Mouse (Mus musculus) lung, postnatal 10 days (tissue): ENCODE measurements around the gene Runx2.

ENCODE experiments used
- DNase-seq: peaks from one replicate; pipeline ENCODE4 v3.0.0; 2021

Runx2 gene

GRCm38 (mm10) chr17:44613716-44614715 is 200.6 kb downstream of the Runx2 start:
- peak; percentile 60 for DNase-seq

GRCm38 (mm10) chr17:44612641-44613040 is 202.0 kb downstream of the Runx2 start:
- DNase-seq: no peak

DNA sequence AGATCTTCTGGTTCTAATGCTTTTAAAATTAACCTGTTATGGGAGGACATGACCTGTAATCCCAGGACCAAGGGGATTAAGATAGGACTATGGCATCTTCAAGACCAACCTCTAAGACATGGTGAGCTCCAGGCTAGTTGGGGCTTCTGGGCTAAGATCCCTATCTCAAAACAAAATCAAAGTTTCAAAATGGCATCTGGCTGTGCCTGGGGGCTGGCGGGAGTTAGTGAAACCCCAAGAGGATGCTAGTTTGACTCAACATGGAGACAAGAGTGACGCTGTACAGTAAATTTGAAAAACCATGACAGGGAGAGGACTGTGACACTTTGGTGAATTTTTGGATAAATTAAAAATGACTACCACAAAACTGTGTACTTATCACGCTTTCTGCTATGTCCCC is 202.6 kb downstream of the Runx2 start:
- DNase-seq: no peak

DNA sequence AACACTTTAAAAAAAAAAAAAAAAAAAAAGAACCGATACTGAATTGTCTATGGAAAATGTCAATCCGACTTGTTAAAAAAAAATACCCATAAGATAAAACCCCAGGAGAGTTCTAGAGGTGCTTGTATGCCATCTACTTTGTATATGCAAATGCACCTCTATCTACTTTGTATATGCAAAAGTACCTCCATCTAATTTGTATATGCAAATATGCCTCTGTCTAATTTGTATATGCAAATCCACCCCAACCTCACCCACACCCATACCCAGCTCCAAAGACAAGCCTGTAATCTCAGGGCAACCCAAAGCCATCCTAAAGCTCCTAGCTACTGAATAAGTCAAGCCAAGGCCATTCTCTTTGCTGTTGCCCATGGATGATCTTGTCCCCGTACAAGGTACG is 203.1 kb downstream of the Runx2 start:
- no peak for DNase-seq

DNA sequence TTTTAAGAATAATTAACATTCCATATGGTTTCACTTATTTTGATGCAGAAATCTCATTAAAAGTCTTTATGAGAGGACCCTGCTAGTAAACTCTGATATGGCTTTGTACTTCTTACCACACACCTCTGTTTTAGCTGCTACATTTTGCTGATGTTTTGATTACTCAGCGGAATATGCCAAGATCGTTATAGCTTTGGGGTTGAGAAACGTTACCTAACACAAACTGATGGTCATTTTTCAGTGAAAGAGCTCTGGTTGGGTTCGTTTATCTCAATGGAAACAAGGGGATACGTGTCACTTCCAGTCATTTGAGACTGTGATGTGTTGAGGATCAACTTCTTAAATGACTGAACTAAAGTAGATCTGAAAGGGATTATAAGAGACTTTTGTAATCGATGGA is 203.8 kb downstream of the Runx2 start:
- no peak for DNase-seq

GRCm38 (mm10) chr17:44609897-44610641 is 204.5 kb downstream of the Runx2 start:
- no peak for DNase-seq

GRCm38 (mm10) chr17:44609356-44609755 is 205.2 kb downstream of the Runx2 start:
- DNase-seq: no peak

DNA sequence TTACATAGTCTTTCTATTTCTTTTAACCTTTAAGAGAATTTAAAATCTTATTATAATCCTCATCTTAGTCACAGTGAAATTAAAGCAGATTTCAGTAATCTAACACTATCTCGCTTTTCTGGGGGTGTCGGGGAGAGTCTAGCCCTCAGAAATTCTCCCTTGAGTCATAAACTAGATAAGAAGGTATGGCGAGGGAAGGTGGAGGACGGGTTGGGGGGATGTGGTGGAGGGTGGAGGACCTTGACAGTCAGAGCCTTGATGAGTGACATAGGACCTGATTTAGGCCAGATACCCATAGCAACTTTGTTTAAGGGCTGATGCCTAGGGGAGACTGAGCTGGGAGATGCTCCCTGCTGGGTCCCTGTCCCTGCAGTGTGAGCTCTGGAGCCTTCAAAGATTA is 205.7 kb downstream of the Runx2 start:
- DNase-seq: no peak

DNA sequence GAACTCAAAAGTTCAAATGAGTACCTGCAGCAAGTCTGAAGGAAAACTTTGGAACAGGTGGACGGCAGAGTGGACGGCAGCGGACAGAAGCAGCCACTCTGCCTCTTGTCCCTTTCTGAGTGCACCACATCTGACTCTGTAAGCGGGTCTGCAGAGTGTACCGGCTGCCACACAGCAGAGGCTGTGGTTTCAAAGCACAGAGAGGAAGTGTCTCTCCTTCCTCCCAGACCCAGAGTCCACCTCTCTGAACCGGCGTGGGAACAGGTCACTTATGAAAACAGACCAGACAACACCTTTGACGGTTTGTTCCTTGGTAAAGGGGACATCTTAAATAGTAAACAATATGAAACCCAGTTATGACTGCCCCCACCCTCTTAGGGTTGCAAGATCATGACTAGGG is 207.2 kb downstream of the Runx2 start:
- DNase-seq: no peak

GRCm38 (mm10) chr17:44606245-44606644 is 208.4 kb downstream of the Runx2 start:
- no peak for DNase-seq

GRCm38 (mm10) chr17:44605749-44606148 is 208.8 kb downstream of the Runx2 start:
- DNase-seq: no peak

GRCm38 (mm10) chr17:44603170-44603569 is 211.4 kb downstream of the Runx2 start:
- DNase-seq: no peak

DNA sequence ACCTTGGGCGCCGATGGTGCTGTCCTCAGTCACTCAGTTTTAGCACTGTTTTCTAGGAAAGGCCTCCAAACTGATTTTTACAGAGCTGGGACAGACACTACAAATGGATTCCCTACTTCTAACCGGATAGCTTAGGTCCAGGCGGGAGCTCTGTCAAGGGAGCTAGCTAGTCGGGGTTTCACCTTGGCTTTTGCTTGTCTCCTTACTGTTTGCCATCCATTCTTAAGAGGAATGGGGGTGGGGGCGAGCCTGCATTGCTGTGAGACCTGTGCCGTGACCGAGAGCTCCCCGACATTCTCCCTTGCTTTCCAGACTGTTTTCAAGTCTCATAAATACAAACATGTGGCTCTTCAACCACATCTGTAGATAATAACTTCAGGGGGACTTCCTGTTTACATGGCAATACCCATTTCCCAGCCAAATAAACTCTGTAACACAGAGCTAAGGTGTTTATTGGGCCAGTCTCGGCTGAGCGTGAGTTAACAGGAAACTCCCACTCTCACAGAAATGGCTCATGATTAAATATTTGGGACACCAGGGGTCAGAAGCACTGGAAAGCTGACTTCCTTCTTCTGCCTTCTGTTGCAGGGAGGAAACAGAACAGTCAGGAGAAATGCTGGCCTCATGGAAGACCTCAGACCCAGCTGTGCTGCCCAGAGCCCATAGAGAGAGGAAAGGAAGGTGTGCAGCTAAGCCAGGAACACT is 213.1 kb downstream of the Runx2 start:
- DNase-seq: peak; percentile 43

GRCm38 (mm10) chr17:44599856-44600255 is 214.7 kb downstream of the Runx2 start:
- DNase-seq: peak; percentile 14

- DNase-seq: no peak
Measured at GRCm38 (mm10) chr17:44599132-44599531, 215.5 kb downstream of the Runx2 start.

DNA sequence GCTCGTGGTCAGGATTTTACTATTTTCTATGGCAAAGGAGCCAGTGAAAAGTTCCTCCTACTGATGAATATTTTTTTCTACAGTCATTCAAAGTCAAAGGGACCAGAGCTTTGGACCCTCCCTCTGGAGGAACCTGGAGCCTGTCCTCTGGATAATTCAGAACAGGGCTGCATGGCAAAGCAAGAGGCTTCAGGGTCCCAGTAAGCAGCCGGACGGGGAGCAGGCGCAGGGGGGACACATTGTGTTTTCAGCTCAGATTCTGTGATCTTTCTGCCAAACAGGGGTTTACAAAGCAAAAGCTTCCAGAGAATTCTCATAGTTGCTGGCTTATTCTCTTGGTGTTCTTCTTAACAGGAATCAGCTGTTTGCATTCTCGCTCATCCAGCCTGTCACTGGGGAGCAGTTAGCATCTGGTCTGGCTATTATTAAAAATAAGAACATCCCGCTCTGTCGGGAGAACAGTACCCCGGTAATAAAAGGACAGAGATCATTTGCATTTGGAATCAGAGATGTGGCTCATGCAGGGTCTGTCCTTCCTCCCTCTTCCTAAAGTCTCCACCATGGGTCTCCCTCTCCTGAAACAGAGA is 216.6 kb downstream of the Runx2 start:
- peak; percentile 20 for DNase-seq

DNA sequence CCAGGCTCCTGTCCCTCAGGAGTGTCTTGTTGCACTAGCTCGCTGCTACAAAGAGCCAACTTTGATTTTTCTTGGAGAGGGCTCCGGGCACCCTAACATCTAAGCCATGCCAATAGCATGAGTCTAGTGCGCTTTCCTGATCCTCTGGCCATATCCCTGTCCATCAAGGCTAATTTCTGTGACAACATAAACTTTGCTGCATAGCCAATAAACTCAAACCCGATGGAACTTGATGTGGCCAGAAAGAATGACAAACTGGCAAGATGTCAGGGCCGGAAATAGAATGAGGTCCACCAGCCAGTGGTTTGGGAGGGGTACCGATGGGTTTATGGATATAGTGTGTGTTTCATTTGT is 221.9 kb downstream of the Runx2 start:
- DNase-seq: no peak

DNA sequence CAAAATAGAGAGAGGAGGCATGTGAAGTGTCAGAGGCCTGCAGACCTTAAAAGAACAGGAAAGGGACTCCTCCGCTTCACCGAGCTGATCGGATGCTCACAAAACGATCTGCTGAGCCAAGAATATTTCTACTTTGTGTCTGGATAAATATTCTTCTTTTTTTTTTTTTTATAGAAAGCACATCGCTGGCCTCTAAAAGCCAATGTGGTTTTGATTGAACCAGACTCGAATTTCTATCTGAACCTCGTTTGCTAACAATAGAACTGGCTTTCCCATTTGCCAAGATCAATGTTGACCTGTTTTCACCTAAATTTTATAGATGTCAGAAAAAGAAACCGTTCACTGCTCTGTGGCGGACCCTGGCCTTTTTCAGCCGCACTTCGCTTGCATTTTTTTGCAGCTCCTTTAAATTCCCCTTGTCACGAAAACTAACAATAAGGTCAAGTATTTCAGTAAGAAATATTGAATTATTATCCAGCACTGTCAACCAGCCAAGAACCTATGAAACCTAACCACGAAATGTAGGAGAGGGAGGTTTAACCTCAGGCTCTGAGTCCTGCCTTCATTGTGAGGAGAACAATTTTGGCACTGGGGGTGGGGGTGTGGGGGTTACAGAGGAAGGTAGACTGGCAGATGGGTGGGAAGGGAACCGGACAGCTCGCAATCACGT is 222.4 kb downstream of the Runx2 start:
- DNase-seq: no peak

- DNase-seq: no peak
Measured at GRCm38 (mm10) chr17:44588470-44588869, 226.1 kb downstream of the Runx2 start.

GRCm38 (mm10) chr17:44588020-44588419 is 226.6 kb downstream of the Runx2 start:
- no peak for DNase-seq

DNA sequence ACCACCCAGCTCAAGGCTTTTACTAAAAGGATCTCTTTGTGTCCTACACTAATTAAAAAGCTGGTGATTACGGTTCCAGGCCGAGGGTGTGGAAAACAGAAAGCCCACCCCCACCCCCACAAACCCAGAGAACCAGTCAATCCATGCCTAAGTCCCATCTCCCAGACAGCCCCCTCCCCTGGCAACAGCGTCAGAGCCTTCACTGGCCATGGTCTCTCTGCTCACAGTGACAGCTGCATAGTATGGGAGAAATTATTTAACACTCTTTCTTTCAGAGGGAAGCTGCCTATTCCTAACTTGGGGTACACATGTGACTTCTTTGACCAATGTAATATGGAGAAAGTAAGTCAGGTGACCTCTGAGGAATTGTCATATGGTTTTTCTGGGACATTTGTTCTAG is 228.4 kb downstream of the Runx2 start:
- no peak for DNase-seq

DNA sequence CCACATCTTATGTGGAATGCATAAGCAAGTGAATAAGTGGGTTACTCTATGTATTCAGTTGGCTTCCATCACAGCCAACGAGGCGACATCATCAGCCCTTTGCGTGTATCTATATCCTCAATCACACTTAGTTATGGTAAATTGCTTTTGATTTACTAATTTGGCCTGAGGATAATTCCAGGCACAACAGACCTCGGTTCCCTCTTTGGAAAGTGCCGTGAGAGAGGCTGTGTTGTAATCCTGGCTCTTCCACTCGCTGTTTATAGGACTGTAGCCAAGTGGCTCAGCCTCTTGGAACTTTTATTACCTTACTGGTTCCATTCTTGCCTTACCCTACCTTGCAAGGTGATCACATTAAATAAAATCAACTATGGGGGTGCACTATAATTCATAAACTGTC is 229.8 kb downstream of the Runx2 start:
- DNase-seq: no peak
